Mouse (Mus musculus) hindbrain, postnatal 0 days (tissue): ENCODE measurements around the gene Pick1. TPM values are rescaled to one million over a fixed set of nuclear protein-coding genes. Genes with fewer than 3 reads are reported as not detected.
"Not testable (repeated sequence)": the region's sequence is repeated elsewhere in the genome, so short reads cannot be mapped to it uniquely, and the experiment has no call there.

ENCODE experiments used
- ATAC-seq: fragments of 200-750 bp; cut with Nextera tagmentation; 2 replicates; pipeline ENCODE4 v1.8.0; 2017; ENCODE audit warnings: mild to moderate bottlenecking, moderate TSS enrichment, moderate library complexity
- DNase-seq: peaks from one replicate; pipeline ENCODE4 v3.0.0-alpha.2; 2015; ENCODE audit warnings: low spot score
- H3K27ac ChIP-seq: fragments of 300-500 bp; sonication (generic); 2 replicates; pipeline ENCODE4 v1.5.1; 2014; ENCODE audit warnings: mild to moderate bottlenecking
- H3K27me3 ChIP-seq: fragments of 300-500 bp; sonication (generic); 2 replicates; pipeline ENCODE4 v1.6.1; 2014; ENCODE audit warnings: low read length, mixed read lengths; ENCODE audit not compliant: insufficient read depth
- H3K36me3 ChIP-seq: fragments of 300-500 bp; sonication (generic); 2 replicates; pipeline ENCODE4 v1.6.1; 2014; ENCODE audit warnings: low read length, mixed read lengths; ENCODE audit not compliant: insufficient read depth
- H3K4me1 ChIP-seq: fragments of 300-500 bp; sonication (generic); 2 replicates; pipeline ENCODE4 v1.6.1; 2014; ENCODE audit warnings: antibody characterized with exemption, low read length, mixed read lengths; ENCODE audit not compliant: insufficient read depth
- H3K4me2 ChIP-seq: fragments of 300-500 bp; sonication (generic); 2 replicates; pipeline ENCODE4 v1.6.1; 2014; ENCODE audit warnings: low read depth, mild to moderate bottlenecking, low read length, moderate library complexity, mixed read lengths
- H3K4me3 ChIP-seq: fragments of 300-500 bp; sonication (generic); 2 replicates; pipeline ENCODE4 v1.5.1; 2014; ENCODE audit warnings: low read length
- H3K9ac ChIP-seq: fragments of 300-500 bp; sonication (generic); replicated peaks from 2 replicates; pipeline ENCODE4 v1.6.1; 2014; ENCODE audit warnings: mild to moderate bottlenecking, low read length, moderate library complexity, mixed read lengths
- H3K9me3 ChIP-seq: fragments of 300-500 bp; sonication (generic); 2 replicates; pipeline ENCODE4 v1.6.1; 2016; ENCODE audit warnings: low read length, mixed read lengths
- CTCF ChIP-seq: IDR thresholded peaks from 2 replicates; pipeline ENCODE4 v1.5.1; 2016; ENCODE audit warnings: antibody characterized with exemption, control low read depth, low read depth
- WGBS: fragments of 180-500 bp; shearing (Covaris S2); extraction: QIAGEN DNeasy Blood & Tissue Kit; methylation state at CpG from one replicate; pipeline ENCODE4 v1.1.7; 2014; 5-methylcytosine and 5-hydroxymethylcytosine counted together
- polyA plus RNA-seq: library from polyadenylated mRNA; unstranded; fragments of >200 nt; fragmentation: Nextera tagmentation; extraction: Ambion mirVana; gene quantifications from 2 replicates; pipeline ENCODE4 v1.2.1, GENCODE M21; 2015
- total RNA-seq: library from RNA; depleted of rRNA; stranded (reverse); fragments of >200 nt; gene quantifications from 2 replicates; pipeline ENCODE4 v1.2.3, GENCODE M21; 2014

Gene Pick1
- total and polyA plus RNA-seq, 2 experiments from 2014 or later = 59.4 to 67.7 TPM

DNA sequence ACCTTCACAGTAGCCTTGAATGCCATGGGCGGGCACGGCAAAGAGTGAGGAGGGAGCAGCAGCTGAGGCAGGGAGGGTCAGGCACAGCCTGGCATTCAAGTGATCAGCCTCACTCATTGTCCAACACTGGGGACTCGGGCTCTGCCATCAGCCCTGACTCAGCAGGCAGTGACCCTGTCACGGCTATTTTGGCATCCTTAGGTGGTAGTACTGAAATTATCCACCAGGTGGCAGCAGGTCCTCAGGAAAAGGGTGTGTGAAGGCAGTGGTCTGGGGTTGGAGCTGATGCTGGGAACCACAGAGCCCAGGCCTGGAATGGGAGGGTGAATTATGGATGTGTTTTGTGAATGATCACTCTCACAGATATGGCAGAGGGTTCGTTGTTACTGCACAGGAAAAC is 4.3 kb upstream of the Pick1 start:
- H3K27me3 ChIP-seq = no peaks in the 10 kb centered on the region
- no peaks in the 10 kb centered on the region for H3K9me3 ChIP-seq
- H3K36me3 ChIP-seq = no peaks in the 10 kb centered on the region
- peak; percentile 66 for ATAC-seq
- H3K4me2 ChIP-seq = no peak overlapping the region
- 4% methylated on average over 5 of the region's 5 CpGs for WGBS
- DNase-seq = peak; percentile 86
- no peak overlapping the region for H3K27ac ChIP-seq
- peak; percentile 99 for TF ChIP-seq CTCF
- peaks cover 3% of the 10 kb centered on the region; the same call in 1 of the 2 replicates for H3K4me1 ChIP-seq
- no peak overlapping the region for H3K9ac ChIP-seq
- H3K4me3 ChIP-seq = no peak overlapping the region

DNA sequence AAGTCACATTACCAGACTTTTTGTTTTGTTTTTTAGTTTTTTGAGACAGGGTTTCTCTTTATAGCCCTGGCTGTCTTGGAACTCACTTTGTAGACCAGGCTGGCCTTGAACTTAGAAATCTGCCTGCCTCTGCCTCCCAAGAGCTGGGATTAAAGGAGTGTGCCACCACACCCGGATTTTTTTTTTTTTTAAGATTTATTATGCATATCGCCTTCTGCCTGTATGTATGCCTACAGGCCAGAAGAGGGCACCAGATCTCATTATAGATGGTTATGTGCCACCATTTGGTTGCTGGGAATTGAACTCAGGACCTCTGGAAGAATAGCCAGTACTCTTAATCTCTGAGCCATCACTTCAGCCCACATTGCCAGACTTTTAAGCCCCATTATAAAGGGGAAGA is 3.2 kb upstream of the Pick1 start:
- not testable (repeated sequence) for H3K27me3 ChIP-seq, H3K4me1 ChIP-seq, H3K9ac ChIP-seq, H3K27ac ChIP-seq, H3K36me3 ChIP-seq, H3K9me3 ChIP-seq, H3K4me3 ChIP-seq, H3K4me2 ChIP-seq, ATAC-seq, DNase-seq
- peak; percentile 15; the same call in 1 of the 2 replicates for TF ChIP-seq CTCF
- WGBS = 59% methylated on average over 2 of the region's 2 CpGs

DNA sequence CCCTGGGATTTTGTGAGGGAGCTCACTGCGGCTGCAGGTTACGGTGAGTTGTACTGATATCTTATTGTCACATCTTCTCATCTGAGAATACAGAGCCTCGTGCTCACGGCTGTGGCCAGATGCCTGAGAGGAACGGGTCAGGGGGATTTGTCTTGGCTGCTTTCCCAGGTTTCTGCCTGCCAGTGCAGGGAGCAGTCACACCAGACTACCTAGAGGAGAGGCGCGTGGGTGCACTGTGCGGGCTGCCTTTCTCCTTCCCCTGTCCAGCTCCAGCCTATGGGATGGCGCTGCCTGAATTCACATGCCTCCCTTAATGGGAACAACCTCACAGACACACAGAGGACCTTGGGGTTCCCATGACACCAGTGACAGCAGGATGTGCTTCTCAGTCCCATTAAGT is 6.3 kb downstream of the Pick1 start:
- DNase-seq (peak; percentile 18), ATAC-seq (no peak)
- H3K27ac ChIP-seq = no peak overlapping the region
- H3K4me3 ChIP-seq = no peak overlapping the region
- H3K36me3 ChIP-seq = peaks cover 32% of the 10 kb centered on the region
- H3K4me1 ChIP-seq = no peaks in the 10 kb centered on the region
- 60% methylated on average over 9 of the region's 9 CpGs for WGBS
- no peaks in the 10 kb centered on the region for H3K9me3 ChIP-seq
- no peak overlapping the region for H3K9ac ChIP-seq
- no peak overlapping the region for H3K4me2 ChIP-seq
- no peak for TF ChIP-seq CTCF
- no peaks in the 10 kb centered on the region for H3K27me3 ChIP-seq

DNA sequence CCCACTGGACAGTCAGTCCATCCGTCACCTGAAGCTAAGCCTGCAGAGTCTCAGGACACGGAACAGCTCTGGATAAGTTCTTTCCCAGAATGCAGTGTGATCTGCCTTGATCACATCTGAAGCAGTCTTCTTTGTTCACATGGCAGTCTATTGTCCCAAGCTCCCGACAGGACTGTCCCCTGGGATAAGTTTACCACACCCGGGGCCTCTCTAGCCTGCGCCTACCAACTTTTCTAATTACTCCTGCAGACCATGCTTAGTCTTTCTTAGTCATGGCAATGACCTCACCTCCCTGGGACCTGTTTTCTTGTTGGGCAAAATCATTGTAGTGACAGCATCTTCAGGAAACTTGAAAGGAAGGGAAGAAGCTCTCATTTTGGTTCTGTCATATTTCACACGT is 9.1 kb downstream of the Pick1 start:
- 71% methylated on average over 6 of the region's 6 CpGs for WGBS
- H3K4me1 ChIP-seq = no peaks in the 10 kb centered on the region
- H3K27ac ChIP-seq = no peak overlapping the region
- ATAC-seq (no peak), DNase-seq (no peak)
- H3K4me2 ChIP-seq = no peak overlapping the region
- H3K36me3 ChIP-seq = peaks cover 49% of the 10 kb centered on the region
- no peak overlapping the region for H3K9ac ChIP-seq
- H3K9me3 ChIP-seq = no peaks in the 10 kb centered on the region
- no peak for TF ChIP-seq CTCF
- H3K27me3 ChIP-seq = no peaks in the 10 kb centered on the region
- no peak overlapping the region for H3K4me3 ChIP-seq

DNA sequence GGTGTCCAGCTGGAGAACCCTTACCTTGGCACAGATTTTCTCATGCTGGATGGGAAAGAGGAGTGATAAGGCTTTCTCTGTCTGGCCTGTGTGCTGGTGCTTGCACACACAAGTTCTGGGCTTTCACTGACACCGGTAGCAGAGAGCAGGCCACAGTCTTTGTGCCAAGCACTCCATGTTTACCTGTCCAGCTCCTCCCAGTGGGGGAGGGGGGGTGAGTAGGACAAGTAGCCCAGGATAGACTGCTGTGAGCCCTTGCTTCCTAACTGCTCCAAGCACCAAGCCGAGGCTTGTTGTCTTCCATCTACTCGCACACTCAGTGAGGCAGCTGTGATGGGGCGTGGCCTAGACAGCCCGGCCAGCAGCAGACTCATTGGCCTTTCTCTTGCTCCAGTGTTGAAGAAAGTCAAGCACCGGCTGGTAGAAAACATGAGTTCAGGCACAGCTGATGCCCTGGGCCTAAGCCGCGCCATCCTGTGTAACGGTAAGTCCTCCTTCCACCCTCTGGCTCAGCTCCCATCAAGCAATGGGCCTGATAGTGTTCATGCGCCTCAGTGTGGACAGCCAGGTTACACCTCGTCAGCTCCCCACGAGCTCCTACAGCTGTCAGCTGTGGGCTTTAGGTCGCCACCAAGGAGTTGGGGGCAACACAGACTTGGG is 13.7 kb downstream of the Pick1 start:
- Histone ChIP-seq H3K4me2 (no peak overlapping the region), H3K9me3 (no peaks in the 10 kb centered on the region), H3K4me1 (0 out of 2 replicates have a peak, but pooled peaks cover 3% of the 10 kb centered on the region), H3K36me3 (peaks cover 57% of the 10 kb centered on the region), H3K27me3 (no peaks in the 10 kb centered on the region), H3K4me3 (no peak overlapping the region), H3K27ac (no peak overlapping the region), H3K9ac (0 out of 2 replicates have a peak overlapping the region, but pooled peaks have one; percentile 13)
- ATAC-seq = peak; percentile 59
- DNase-seq = no peak
- 69% methylated on average over 13 of the region's 13 CpGs for WGBS
- no peak for TF ChIP-seq CTCF

DNA sequence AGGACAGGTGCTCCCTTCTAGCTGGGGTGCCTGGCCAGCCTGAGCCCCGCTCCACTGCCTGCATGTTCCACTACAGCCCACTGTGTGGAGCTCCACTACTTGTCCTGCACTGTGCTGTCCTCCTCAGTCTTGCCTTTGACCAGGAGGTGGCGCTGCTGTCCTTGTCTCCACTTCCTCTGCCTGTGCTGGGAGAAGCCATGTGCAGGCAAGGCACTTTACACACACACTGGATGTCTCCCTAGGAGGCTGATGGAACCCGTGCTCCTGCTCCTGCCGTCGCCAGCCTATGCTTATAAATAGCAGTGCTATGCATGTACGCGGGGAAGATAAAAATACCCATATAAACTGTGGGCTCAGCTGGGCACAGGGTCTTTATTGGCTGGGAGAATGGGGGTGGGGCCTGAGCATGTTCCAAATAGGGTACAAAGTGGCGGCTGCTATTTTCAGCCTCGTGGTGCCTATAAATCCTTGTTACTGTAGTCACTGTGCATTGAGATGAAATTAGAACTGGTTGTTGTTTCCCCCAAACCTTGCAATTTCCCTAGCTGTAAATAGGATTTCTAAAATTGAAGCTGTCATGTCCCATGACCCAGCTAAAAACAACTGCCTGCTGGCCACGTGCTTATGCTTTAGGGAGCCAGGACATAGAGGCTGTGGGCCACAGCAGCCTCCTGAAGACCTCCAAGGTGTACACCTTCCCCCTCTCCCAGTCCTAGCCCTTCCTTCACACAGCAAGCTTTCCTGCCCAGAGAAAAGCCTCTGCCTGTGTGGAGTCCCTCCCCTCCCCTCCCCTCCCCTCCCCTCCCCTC is 14.5 kb downstream of the Pick1 start:
- Histone ChIP-seq H3K4me1 (0 out of 2 replicates have a peak, but pooled peaks cover 3% of the 10 kb centered on the region), H3K27me3 (no peaks in the 10 kb centered on the region), H3K9ac (0 out of 2 replicates have a peak overlapping the region, but pooled peaks have one; percentile 13), H3K9me3 (no peaks in the 10 kb centered on the region), H3K36me3 (peaks cover 63% of the 10 kb centered on the region), H3K4me3 (no peak overlapping the region), H3K27ac (peak overlapping the region; percentile 54), H3K4me2 (no peak overlapping the region; the same call in 1 of the 2 replicates)
- 12% methylated on average over 10 of the region's 10 CpGs for WGBS
- DNase-seq (peak; percentile 97), ATAC-seq (peak; percentile 97)
- peak; percentile 100 for TF ChIP-seq CTCF
